Mouse (Mus musculus): ENCODE measurements around the gene Tmem8b. TPM values are rescaled to one million over a fixed set of nuclear protein-coding genes. Genes with fewer than 3 reads are reported as not detected.

The Tmem8b gene
- polyA plus RNA-seq, 1 experiment from 2014 or later = 5.6 TPM

- H3K4me1 ChIP-seq (replicated peaks) = peaks cover 30% of the 10 kb centered on the region
- 63% methylated on average over 6 of the region's 6 CpGs for WGBS
- no peaks in the 10 kb centered on the region for H3K27me3 ChIP-seq
- no peaks in the 10 kb centered on the region for H3K9me3 ChIP-seq
- H3K36me3 ChIP-seq = no peaks in the 10 kb centered on the region
- no peak overlapping the region for H3K4me3 ChIP-seq (replicated peaks)
- H3K27ac ChIP-seq = peak overlapping the region; percentile 80
- no peak overlapping the region for H3K4me2 ChIP-seq
- no peak for ATAC-seq (ENCODE audit: insufficient number of reproducible peaks, insufficient read depth, low FRiP score, low TSS enrichment, low read depth)
- no peak overlapping the region for H3K9ac ChIP-seq (replicated peaks)
Measured at GRCm38 (mm10) chr4:43737144-43737543, 68.4 kb downstream of the Tmem8b start.

GRCm38 (mm10) chr4:43738989-43739674, 70.4 kb downstream of the Tmem8b start:
- 71% methylated on average over 8 of the region's 8 CpGs for WGBS
- no peak overlapping the region for H3K27ac ChIP-seq
- no peaks in the 10 kb centered on the region for H3K36me3 ChIP-seq
- ATAC-seq (ENCODE audit: insufficient number of reproducible peaks, insufficient read depth, low FRiP score, low TSS enrichment, low read depth) = no peak
- H3K9me3 ChIP-seq = no peaks in the 10 kb centered on the region
- H3K27me3 ChIP-seq = no peaks in the 10 kb centered on the region
- no peak overlapping the region for H3K4me3 ChIP-seq (replicated peaks)
- no peak overlapping the region for H3K4me2 ChIP-seq
- H3K9ac ChIP-seq (replicated peaks) = no peak overlapping the region
- H3K4me1 ChIP-seq (replicated peaks) = peaks cover 29% of the 10 kb centered on the region

GRCm38 (mm10) chr4:43741526-43741925, 72.8 kb downstream of the Tmem8b start:
- H3K4me1 ChIP-seq (replicated peaks) = peaks cover 22% of the 10 kb centered on the region
- H3K36me3 ChIP-seq = no peaks in the 10 kb centered on the region
- no peak overlapping the region for H3K4me3 ChIP-seq (replicated peaks)
- WGBS = 69% methylated on average over 5 of the region's 5 CpGs
- no peak for ATAC-seq (ENCODE audit: insufficient number of reproducible peaks, insufficient read depth, low FRiP score, low TSS enrichment, low read depth)
- no peak overlapping the region for H3K4me2 ChIP-seq
- no peak overlapping the region for H3K27ac ChIP-seq
- no peak overlapping the region for H3K9ac ChIP-seq (replicated peaks)
- H3K27me3 ChIP-seq = no peaks in the 10 kb centered on the region
- no peaks in the 10 kb centered on the region for H3K9me3 ChIP-seq

Small RNA genes lying within 50 kb of the gene (microRNA-seq; reads per million reads assigned to microRNA genes)
- not detected for gene Gm25262

Other genes starting within 250 kb of the Tmem8b start
- gene Fam166b, start 239.8 kb upstream of the Tmem8b start, polyA plus RNA-seq (2016; fragmentation: Nextera tagmentation; extraction: Ambion mirVana) = 0.24 TPM in 1 of 2 replicates, not detected in the other
- 13.3 TPM in 2 replicates for gene Tesk1, start 227.0 kb upstream of the Tmem8b start, polyA plus RNA-seq (2016; fragmentation: Nextera tagmentation; extraction: Ambion mirVana)
- gene Cd72, start 214.3 kb upstream of the Tmem8b start, polyA plus RNA-seq (2016; fragmentation: Nextera tagmentation; extraction: Ambion mirVana) = 2.7 and 3.5 TPM in 2 replicates
- gene Sit1, start 185.2 kb upstream of the Tmem8b start, polyA plus RNA-seq (2016; fragmentation: Nextera tagmentation; extraction: Ambion mirVana) = not detected in 2 replicates
- 62.0 and 63.8 TPM in 2 replicates for gene Ccdc107, start 176.1 kb upstream of the Tmem8b start, polyA plus RNA-seq (2016; fragmentation: Nextera tagmentation; extraction: Ambion mirVana)
- 44.8 and 46.4 TPM in 2 replicates for gene Arhgef39, start 169.3 kb upstream of the Tmem8b start, polyA plus RNA-seq (2016; fragmentation: Nextera tagmentation; extraction: Ambion mirVana)
- 1.1 and 1.3 TPM in 2 replicates for gene Car9, start 162.0 kb upstream of the Tmem8b start, polyA plus RNA-seq (2016; fragmentation: Nextera tagmentation; extraction: Ambion mirVana)
- gene Tpm2, start 145.2 kb upstream of the Tmem8b start, polyA plus RNA-seq (2016; fragmentation: Nextera tagmentation; extraction: Ambion mirVana) = 215 and 216 TPM in 2 replicates
- gene Creb3, start 106.6 kb upstream of the Tmem8b start, polyA plus RNA-seq (2016; fragmentation: Nextera tagmentation; extraction: Ambion mirVana) = 42.0 and 44.5 TPM in 2 replicates
- gene Tln1, start 106.3 kb upstream of the Tmem8b start, polyA plus RNA-seq (2016; fragmentation: Nextera tagmentation; extraction: Ambion mirVana) = 62.2 and 67.4 TPM in 2 replicates
- 36.6 and 42.5 TPM in 2 replicates for gene Rgp1, start 90.3 kb upstream of the Tmem8b start, polyA plus RNA-seq (2016; fragmentation: Nextera tagmentation; extraction: Ambion mirVana)
- gene Gba2, start 90.1 kb upstream of the Tmem8b start, polyA plus RNA-seq (2016; fragmentation: Nextera tagmentation; extraction: Ambion mirVana) = 32.0 and 34.7 TPM in 2 replicates
- 2.1 TPM in 1 of 2 replicates, not detected in the other for gene Msmp, start 84.5 kb upstream of the Tmem8b start, polyA plus RNA-seq (2016; fragmentation: Nextera tagmentation; extraction: Ambion mirVana)
- gene Npr2, start 37.0 kb upstream of the Tmem8b start, polyA plus RNA-seq (2016; fragmentation: Nextera tagmentation; extraction: Ambion mirVana) = 14.4 and 17.9 TPM in 2 replicates
- gene Spag8, start 15.4 kb upstream of the Tmem8b start, polyA plus RNA-seq (2016; fragmentation: Nextera tagmentation; extraction: Ambion mirVana) = 0.95 and 0.99 TPM in 2 replicates
- gene Hint2, start 12.5 kb upstream of the Tmem8b start, polyA plus RNA-seq (2016; fragmentation: Nextera tagmentation; extraction: Ambion mirVana) = 78.7 and 87.6 TPM in 2 replicates
- 2.8 and 3.6 TPM in 2 replicates for gene Fam221b, start 174 bp downstream of the Tmem8b start, polyA plus RNA-seq (2016; fragmentation: Nextera tagmentation; extraction: Ambion mirVana)
- 0.08 TPM in 1 of 2 replicates, not detected in the other for gene Olfr70, start 31.8 kb downstream of the Tmem8b start, polyA plus RNA-seq (2016; fragmentation: Nextera tagmentation; extraction: Ambion mirVana)
- not detected in 2 replicates for gene Olfr71, start 41.3 kb downstream of the Tmem8b start, polyA plus RNA-seq (2016; fragmentation: Nextera tagmentation; extraction: Ambion mirVana)
- gene Hrct1, start 58.2 kb downstream of the Tmem8b start, polyA plus RNA-seq (2016; fragmentation: Nextera tagmentation; extraction: Ambion mirVana) = 0.38 and 0.72 TPM in 2 replicates
- gene Spaar, start 61.1 kb downstream of the Tmem8b start, polyA plus RNA-seq (2016; fragmentation: Nextera tagmentation; extraction: Ambion mirVana) = 0.20 and 0.28 TPM in 2 replicates
- gene Olfr159, start 102.0 kb downstream of the Tmem8b start, polyA plus RNA-seq (2016; fragmentation: Nextera tagmentation; extraction: Ambion mirVana) = not detected in 2 replicates
- 0.19 TPM in 1 of 2 replicates, not detected in the other for gene Olfr156, start 154.9 kb downstream of the Tmem8b start, polyA plus RNA-seq (2016; fragmentation: Nextera tagmentation; extraction: Ambion mirVana)
- gene Olfr157, start 171.2 kb downstream of the Tmem8b start, polyA plus RNA-seq (2016; fragmentation: Nextera tagmentation; extraction: Ambion mirVana) = 0.12 TPM in 1 of 2 replicates, not detected in the other
- gene Olfr155, start 182.6 kb downstream of the Tmem8b start, polyA plus RNA-seq (2016; fragmentation: Nextera tagmentation; extraction: Ambion mirVana) = not detected in 2 replicates
- 26.9 and 33.1 TPM in 2 replicates for gene Reck, start 206.6 kb downstream of the Tmem8b start, polyA plus RNA-seq (2016; fragmentation: Nextera tagmentation; extraction: Ambion mirVana)

Measured in limb, embryonic 12.5 days (tissue).